Mouse (Mus musculus) testis, adult 2 months (tissue): Measurements from ENCODE around the gene Gm45208.

Experiments used
- CTCF ChIP-seq: fragments of 200-500 bp; IDR thresholded peaks from 2 replicates; pipeline ENCODE4 v1.5.1; 2012; ENCODE audit warnings: low read depth, mild to moderate bottlenecking, inconsistent platforms, low read length, moderate library complexity; ENCODE audit not compliant: control insufficient read depth, insufficient read depth, insufficient replicate concordance
- POLR2A ChIP-seq: fragments of 200-500 bp; IDR thresholded peaks from 2 replicates; pipeline ENCODE4 v1.6.1; 2012; ENCODE audit warnings: low read depth, mild to moderate bottlenecking, inconsistent platforms, low read length, moderate library complexity; ENCODE audit not compliant: control insufficient read depth

- TF ChIP-seq CTCF = no peak
- no peak for TF ChIP-seq POLR2A
These were observed 49.3 kb upstream of the Gm45208 start for GRCm38 (mm10) chrX:7672739-7673138.
